In the genomic region with DNA sequence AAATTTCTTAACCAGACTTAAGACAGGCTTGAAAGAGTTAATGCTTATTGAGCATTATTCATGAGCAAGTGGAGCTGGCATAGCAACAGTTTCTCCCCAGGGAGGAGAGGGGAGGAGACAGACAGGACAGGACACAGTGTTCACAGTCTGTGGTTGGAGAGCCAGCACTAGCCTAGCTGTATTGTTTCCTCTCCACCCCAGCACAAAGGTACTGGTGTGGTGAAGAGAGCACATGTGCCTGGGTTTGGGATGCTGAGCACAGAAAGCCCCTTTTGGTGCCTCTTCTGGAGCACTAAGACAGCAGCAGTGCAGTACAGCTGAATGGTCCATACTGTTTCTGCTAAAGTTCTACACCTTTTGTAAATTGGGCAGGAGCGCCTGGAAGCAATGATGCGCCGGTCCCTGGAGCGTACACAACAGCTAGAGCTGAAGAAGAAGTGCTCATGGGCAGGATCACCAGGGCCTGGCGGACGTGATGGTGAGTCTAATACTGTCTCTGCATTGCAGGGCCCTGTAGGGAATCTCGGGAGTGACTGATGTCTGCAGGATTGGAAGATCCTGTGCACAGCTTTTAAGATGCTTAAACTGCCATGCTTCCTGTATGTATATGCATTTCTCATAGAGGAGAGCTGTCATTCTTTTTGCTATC, we compare ENCODE assay signal across 11 mouse cellular contexts. TPM values are rescaled to one million over a fixed set of nuclear protein-coding genes. Genes with fewer than 3 reads are reported as not detected.
DNase-seq lines count a peak whose midpoint lies in the region; ATAC-seq lines count a peak whose summit lies in the region.
"Had no signal": no experiment of that assay in that cellular context is flagged by ENCODE, and none has a peak within 500 bp of the region (broad histone marks: within the 10 kb centered on the region; RNA-seq: fewer than 3 reads in every experiment).

No protein-coding gene starts in this region.

- no peak overlapping the region for H3K27ac ChIP-seq in embryonic facial prominence, embryonic 13.5 days

- no peak for ATAC-seq in megakaryocyte, adult 5-6 weeks (ENCODE audit: poor library complexity, severe bottlenecking)
- ATAC-seq in embryonic facial prominence, embryonic 13.5 days (ENCODE audit: insufficient number of reproducible peaks, insufficient read depth, low FRiP score, low TSS enrichment, low read depth), result 0 out of 2 replicates have a peak, but pooled peaks have one; percentile 20
- no peak for ATAC-seq in CD4-positive, CD25-positive, alpha-beta regulatory T cell, adult 4 months
- ATAC-seq in inflammation-experienced regulatory T-cells, adult 6 months, result no peak
- ATAC-seq: lung, postnatal 0 days; Patski had no signal

- peak overlapping the region; percentile 35; the same call in 1 of the 2 replicates for H3K4me2 ChIP-seq in embryonic facial prominence, embryonic 13.5 days

- H3K36me3 ChIP-seq in megakaryocyte, embryonic 14.5 days (replicated peaks; ENCODE audit: low read length), result no peaks in the 10 kb centered on the region
- no peaks in the 10 kb centered on the region for H3K36me3 ChIP-seq in embryonic facial prominence, embryonic 13.5 days

- H3K4me1 ChIP-seq in megakaryocyte, embryonic 14.5 days, result peaks cover 10% of the 10 kb centered on the region
- H3K4me1 ChIP-seq in embryonic facial prominence, embryonic 13.5 days, result 0 out of 2 replicates have a peak, but pooled peaks cover 2% of the 10 kb centered on the region

- peaks cover 6% of the 10 kb centered on the region for H3K27me3 ChIP-seq in megakaryocyte, embryonic 14.5 days (replicated peaks)
- H3K27me3 ChIP-seq in embryonic facial prominence, embryonic 13.5 days, result peaks cover 5% of the 10 kb centered on the region; the same call in 1 of the 2 replicates

- H3K4me3 ChIP-seq in megakaryocyte, embryonic 14.5 days (replicated peaks), result peak overlapping the region; percentile 40
- no peak overlapping the region; the same call in 1 of the 2 replicates for H3K4me3 ChIP-seq in embryonic facial prominence, embryonic 13.5 days

- H3K9me3 ChIP-seq in megakaryocyte, embryonic 14.5 days, result no peaks in the 10 kb centered on the region
- no peaks in the 10 kb centered on the region for H3K9me3 ChIP-seq in embryonic facial prominence, embryonic 13.5 days

- H3K9ac ChIP-seq in embryonic facial prominence, embryonic 13.5 days, result no peak overlapping the region

- peak; percentile 6 to 14 for DNase-seq in layer of hippocampus, postnatal 10 days (ENCODE audit: low spot score in 2 of 2)
- DNase-seq in skeletal muscle tissue, adult 2 months (ENCODE audit: low read depth, low spot score), result peak; percentile 0
- no peak for DNase-seq in urinary bladder, postnatal 14 days (ENCODE audit: low spot score)
- DNase-seq: kidney, postnatal 14 days had no signal

- WGBS in embryonic facial prominence, embryonic 13.5 days, result 52% methylated on average over 7 of the region's 7 CpGs

RNA-seq across cellular contexts. Expression of a gene that starts 44.8 kb away (rescaled TPM):
- polyA plus RNA-seq in megakaryocyte, embryonic 14.5 days (2012; ENCODE audit: insufficient read depth, low replicate concordance), result not detected in 2 replicates
- not detected in 2 replicates for total RNA-seq in megakaryocyte, adult 5-6 weeks (2015)
- not detected in 2 replicates for total RNA-seq in megakaryocyte, adult 5-6 weeks (2017)
- polyA plus RNA-seq in embryonic facial prominence, embryonic 13.5 days (2015; fragmentation: Nextera tagmentation; extraction: Ambion mirVana), result 2.6 and 3.5 TPM in 2 replicates
- 10 to 100 TPM; 64.3 to 87.6 TPM for total RNA-seq in layer of hippocampus, postnatal 10 days (2021)
- polyA plus RNA-seq in CD4-positive, CD25-positive, alpha-beta regulatory T cell, adult 4 months (2017; shearing (Covaris generic)), result not detected
- polyA plus RNA-seq in inflammation-experienced regulatory T-cells, adult 6 months (2017; shearing (Covaris generic)), result not detected
